Mouse (Mus musculus) lung, postnatal 10 days (tissue): Measurements from ENCODE around the gene Pde8b.
"Not testable (repeated sequence)": the region's sequence is repeated elsewhere in the genome, so short reads cannot be mapped to it uniquely, and the experiment has no call there.

Experiments used
- DNase-seq: peaks from one replicate; pipeline ENCODE4 v3.0.0; 2021

Gene Pde8b

DNA sequence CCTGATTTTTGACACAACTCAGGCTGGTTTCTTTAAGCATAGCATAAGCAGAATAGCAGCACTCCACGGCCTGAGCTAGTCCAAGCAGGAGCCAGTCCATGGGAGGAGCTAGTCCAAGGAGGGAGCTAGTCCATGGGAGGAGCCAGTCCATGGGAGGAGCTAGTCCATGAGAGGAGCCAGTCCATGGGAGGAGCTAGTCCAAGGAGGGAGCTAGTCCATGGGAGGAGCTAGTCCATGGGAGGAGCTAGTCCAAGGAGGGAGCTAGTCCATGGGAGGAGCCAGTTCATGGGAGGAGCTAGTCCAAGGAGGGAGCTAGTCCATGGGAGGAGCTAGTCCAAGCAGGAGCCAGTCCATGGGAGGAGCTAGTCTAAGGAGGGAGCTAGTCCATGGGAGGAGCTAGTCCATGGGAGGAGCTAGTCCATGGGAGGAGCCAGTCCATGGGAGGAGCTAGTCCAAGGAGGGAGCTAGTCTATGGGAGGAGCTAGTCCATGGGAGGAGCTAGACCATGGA is 34.4 kb downstream of the Pde8b start:
- DNase-seq, result not testable (repeated sequence)

DNA sequence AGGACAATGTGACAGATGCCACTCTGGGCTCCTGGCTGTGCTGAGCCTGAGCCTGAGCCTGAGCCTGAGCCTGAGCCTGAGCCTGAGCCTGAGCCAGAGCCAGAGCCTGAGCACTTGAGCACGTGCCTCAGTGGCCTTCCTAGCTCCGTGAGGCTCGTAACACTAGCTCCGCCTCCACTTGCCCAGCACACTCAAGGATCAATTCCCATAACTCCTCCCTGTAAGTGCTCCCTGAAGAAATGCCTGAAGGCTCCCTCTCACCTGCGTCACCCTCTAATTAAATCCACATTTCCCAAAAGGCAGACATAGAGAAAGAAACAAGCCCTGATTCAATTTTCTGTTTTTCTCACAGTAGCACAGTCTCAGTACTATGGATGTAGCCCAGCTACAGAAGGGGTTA is 37.8 kb downstream of the Pde8b start:
- no peak for DNase-seq

DNA sequence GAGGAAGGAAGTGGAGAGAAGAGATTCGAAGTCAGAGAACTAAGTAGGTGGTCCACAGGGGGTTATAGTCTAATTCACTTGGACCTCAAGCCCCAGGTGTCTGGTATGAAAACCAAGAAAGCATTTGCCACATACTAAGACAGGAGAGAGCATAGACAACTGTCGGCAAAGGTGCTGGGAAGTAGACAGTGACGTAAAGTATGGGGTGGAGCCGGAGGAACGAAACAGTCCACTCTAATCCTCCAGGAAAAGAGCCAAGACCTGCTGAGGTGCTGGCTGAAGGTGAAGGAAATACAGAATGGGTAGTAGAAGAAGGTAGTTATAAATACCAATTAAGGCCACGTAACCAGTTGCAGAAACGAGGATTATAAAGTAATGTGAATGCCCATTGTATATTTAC is 42.8 kb downstream of the Pde8b start:
- not testable (repeated sequence) for DNase-seq

DNA sequence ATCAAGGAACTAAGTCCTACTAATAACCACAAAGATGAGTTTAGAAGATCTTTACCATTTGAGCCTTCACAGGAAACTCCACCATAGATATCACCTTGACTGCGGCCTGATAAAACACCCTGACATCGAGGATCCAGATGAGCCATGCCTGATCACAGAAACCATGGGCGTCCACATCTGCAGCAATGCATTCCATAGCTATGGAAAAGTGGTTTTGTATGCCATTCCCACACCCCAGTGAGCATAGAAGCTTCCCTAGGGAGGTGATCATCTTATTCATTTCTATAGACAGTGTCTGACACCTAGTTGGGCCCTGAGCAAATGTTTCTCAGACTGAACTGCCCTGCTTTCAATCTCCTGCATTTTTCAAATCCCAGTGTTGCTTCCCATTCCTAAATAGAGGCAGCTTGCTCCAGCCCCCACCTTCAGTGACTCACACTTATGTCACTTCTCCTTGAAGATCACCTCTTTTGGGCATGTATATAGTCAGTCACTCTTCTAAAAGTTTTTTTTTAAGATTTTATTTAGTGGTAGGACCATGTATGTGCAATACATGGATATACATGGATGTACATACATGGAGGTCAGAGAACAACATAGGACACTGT is 47.9 kb downstream of the Pde8b start:
- DNase-seq, result no peak

DNA sequence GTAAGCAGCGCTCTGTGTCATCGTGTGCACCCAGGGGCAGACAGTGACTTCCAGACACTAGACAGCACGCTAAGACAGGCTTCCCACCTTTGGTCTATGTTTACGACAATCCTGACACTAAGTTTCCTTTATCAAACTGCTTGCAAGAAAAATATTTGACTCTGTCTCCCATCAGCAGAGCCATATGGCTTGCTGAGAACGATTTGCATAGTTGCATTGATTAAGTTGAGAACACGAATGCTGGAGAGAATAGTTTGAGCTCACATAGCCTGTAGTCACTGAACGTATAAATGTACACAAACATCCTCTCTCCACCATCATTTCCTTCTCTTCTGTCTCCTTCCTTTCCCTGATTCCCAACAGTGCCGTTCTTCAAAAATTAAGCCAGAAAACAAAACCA is 49.3 kb downstream of the Pde8b start:
- DNase-seq, result no peak

DNA sequence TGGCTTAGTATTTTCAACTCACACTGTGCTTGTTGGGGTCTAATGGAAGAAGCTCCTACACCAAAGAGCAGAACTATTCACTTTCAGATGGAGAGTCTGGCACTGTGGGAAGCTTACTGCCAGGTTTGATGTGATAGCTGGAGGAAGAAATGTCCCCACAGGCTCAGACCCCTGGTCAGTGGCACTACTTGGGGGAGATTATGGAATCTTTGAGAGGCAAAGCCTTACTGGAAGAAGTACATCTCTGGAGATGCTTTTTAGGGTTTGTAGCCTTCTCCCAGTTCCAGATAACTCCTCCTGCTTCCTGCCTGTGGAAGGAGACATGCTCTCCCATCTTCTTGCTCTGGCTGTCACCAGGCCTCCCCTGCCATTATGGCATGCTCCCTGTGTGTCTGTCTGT is 50.1 kb downstream of the Pde8b start:
- no peak for DNase-seq

DNA sequence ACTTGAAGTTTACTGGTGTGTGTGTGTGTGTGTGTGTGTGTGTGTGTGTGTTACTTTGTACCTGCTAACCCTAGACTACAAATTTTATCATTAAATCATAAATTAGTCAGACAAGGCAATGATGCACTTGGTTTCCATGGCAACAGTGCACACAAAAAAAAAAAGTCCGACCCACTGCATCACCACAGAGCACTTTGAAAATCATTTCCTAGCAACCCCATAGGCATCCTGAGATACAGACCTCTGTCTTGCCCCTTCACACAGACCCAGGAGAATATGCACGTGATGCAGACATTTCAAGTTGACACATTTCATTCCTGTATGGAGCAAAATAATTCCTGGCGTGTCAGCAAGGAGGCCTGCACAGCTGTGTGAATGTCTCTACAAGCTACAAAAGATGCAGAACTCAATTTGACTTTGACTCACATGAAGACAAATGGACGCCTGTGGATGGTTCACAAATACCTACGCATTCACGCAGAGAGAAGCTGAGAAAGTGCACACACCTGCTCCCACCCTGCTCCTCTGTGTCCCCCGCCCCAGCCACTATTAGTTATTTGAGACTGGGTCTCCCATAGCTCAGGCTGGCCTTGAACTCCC is 53.9 kb downstream of the Pde8b start:
- no peak for DNase-seq

DNA sequence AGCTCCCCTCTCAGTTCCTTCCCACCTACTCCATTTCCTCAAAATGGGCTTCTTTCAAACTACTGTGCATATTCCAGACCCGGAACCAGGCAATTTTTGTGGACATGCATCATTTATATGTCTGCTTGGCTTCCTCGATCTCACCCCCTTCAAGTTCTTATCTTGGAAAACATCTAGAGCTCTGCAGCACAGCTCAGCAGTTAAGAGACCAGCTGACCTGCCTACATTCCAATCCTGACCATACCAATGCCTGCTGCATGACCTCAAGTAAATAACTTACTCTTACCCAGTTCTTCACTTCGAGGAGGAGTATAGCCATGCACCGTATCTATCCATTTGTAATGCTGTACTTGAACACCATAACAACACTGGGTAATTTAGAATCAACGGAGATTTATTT is 58.2 kb downstream of the Pde8b start:
- DNase-seq, result no peak

DNA sequence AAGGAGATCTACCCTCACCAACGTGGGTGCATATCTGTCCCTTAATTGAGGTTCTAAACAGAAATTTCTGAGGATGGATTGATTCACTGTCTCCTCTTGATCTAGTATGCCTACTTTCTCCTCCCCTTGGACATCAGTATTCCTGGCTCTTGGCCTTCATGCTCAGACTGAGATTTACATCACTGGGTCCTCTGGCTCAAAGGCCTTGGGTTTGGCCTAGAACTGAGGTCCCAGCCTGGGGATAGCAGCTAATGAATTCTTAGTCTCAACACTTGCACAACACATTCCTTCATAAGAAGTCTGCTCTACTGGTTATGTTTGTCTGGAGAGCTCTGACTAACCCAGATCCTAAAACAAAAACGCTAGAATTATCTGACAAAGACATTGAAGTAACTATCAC is 61.0 kb downstream of the Pde8b start:
- DNase-seq, result no peak

DNA sequence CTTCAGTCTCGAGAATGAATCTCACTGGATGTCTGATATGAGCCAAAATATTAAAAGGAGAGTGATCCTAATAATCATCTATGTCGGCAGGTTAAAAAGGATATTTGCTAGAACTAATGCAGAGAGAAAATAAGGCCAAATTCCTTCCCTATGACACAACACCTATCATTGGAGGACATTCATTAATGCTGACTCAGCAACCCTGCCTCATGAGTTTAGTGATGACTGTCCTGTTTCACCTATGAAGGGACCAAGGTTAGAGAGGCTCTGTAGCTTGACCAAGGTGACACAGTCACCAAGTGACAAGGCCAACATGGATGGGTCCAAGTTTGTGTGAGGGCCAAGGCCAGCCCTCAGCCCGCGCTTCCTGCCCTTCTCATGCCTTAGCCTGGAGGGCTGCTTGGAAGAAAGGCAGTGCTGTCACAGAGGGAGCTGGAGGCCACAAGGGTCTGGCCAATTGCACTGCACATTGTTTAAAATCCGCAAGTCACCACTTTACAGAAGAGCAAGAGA is 62.9 kb downstream of the Pde8b start:
- no peak for DNase-seq

DNA sequence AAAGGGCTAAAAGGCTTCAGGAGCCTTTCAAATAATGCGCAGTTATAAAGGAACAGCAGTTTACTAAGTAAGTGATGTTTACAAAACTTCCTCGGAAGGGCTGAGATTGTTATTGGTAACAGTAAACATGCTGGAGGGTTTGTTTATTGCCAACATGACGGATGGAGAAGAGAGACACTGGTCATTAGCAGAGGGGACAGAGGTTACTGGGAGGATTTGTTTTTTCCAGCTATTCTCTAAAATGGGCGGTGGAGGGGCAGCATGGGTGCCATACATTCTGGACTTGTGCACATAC is 63.4 kb downstream of the Pde8b start:
- no peak for DNase-seq

DNA sequence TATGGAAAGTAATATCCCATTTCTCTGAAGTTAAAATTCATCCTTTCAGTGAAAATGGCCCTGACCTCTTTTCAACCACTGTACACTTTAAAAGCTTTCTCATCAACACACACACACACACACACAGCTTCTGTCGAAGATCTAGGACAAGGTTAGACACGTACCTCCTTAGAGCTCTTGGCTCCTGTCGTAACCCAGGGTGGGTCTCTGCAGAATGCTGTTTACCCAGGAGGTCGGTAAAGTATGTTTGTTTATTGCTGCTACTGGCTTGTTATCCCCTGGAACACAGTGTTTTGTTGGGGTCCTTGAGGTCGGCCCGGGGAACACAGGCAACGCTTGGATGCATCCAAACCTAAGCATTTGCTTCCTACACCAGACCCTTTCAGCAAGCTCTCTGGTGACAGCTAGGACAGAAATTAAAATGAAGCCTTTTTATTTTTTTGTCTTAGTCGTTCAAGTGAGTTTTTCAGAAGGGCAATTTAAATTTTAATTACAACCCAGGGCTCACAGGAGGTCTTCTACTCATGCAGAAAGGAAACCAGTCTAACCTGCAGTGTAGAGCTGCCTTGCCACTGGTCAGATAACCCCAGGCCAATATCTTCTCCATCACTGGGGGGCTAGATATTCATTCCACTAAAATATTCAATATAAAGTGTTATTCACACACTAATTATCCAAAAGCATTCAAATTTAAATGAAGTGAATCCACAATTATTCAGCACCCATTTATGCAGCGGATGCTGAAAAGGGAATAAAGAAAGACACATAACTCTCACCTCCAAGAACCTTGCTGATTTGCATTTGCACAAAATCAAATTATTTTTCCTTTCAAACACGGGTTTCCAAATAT is 64.0 kb downstream of the Pde8b start:
- no peak for DNase-seq

DNA sequence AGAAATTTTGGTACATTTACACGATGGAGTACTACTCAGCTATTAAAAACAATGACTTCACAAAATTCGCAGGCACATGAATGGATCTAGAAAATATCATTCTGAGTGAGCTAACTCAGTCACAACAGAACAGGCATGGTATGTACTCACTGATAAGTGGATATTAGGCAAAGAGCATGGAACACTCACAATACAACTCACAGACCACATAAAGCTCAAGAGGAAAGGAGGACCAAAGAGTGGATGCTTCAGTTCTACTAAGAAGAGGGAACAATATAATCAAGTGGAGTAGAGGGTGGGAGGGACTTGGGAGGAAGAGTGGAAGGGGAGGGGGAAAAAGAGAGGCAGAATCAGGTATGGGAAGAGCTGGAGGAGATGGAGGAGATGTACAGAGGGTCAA is 66.5 kb downstream of the Pde8b start:
- DNase-seq, result no peak

DNA sequence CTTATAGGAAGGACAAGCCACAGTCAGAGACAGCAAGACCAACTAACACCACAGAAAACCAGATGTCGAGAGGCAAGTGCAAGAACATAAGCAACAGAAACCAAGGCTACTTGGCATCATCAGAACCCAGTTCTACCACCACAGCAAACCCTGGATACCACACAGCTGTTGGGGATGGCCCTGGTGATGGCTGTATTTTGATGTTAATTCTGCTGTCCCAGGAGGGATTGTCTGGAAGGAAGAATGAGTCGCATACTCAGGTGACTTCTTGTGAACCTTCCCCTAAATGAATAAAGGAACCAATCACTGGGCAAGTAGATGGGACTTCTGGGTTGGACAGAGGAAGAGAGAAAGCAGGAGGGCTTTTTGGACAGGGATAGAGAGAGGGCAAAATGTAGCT is 69.9 kb downstream of the Pde8b start:
- no peak for DNase-seq

DNA sequence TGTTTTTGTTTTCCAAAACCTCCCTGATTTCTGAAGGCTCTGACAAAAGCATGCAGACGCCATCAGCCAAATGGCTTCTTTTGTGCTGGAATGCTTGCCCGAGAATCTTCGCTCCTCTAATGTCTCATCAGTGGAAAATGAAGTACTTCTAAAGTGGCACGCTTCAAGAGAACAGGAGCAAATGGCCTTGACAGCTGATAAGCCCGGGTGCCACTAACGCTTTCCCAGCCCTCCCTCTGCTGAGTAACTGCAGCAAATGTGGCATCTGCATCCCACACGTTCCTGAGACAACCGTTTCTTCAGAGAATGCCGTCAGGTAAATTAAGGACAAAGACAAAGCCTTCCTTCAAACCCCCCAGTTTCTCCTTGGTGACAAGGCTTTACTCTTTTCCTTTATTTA is 72.8 kb downstream of the Pde8b start:
- no peak for DNase-seq

DNA sequence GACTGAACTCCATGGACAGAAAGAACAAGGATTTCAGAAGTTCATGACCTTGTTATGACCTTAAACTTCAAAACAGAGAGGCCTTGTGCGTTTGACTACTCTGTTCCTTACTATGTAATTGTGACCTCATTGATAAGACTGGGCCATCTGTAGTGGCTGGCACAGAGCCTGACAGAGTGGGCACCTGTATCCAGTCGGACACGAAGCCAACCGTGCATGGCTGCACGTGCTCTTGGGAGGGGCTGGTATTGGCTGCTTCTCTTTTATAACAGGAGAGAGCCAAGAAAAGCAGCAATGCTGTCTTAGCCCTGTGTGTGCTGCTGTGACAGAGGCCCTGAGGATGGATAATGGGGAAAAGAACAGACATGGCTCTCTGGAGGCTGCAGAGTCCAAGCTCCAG is 73.7 kb downstream of the Pde8b start:
- no peak for DNase-seq

DNA sequence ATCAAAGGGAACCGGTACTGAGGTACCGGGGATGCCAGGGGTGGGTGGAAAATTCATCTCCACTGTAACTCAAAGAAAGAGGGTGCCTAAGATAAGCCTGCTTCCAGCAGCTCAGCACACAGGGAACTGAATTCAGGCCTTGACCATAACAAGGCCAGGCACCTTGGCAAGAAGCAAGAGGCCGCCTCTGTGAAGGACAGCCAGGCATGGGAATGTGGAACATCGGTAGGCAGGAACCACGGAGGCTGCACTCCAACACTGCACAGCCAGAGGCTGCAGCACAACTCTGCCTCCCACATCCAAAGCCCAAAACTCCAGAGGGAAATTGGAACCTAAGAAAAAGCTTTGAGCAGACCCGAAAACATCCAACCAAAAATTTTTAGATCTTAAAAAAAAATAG is 75.9 kb downstream of the Pde8b start:
- no peak for DNase-seq

DNA sequence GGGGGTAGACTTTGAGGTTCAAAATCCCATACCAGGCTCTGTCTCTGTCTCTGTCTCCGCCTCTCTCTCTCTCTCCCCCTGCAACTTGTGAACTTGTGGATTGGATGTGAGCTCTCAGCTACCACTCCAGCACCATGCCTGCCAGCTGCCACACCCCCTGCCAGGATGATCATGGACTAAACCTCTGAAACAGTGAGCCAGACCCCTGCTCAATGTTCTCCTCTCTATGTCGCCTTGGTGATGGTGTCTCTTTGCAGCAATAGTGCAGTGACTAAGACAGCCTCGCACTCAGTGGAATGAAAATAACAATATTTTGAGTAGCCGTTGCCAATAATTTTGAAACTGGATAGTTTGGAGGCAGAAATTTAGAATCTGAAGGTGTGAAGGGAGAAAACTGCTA is 77.8 kb downstream of the Pde8b start:
- no peak for DNase-seq

DNA sequence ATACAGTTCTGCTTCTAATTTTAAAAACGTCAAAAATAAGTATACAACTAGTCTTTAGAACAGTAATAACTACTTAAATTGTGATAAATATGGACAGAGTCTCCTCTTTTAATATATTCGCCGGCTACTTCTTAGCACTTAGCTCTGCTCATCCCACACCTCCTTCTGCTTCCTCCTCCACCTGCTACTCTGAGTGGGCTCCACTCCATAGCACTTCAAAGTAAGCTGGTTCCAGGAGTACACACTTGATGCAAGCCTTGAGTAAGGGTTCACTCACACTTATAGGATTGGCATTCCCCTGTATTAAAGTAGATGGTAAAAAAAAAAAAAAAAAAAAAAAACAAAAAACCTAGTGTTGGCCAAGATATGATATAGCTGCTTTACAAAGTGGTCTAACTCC is 89.9 kb downstream of the Pde8b start:
- no peak for DNase-seq

DNA sequence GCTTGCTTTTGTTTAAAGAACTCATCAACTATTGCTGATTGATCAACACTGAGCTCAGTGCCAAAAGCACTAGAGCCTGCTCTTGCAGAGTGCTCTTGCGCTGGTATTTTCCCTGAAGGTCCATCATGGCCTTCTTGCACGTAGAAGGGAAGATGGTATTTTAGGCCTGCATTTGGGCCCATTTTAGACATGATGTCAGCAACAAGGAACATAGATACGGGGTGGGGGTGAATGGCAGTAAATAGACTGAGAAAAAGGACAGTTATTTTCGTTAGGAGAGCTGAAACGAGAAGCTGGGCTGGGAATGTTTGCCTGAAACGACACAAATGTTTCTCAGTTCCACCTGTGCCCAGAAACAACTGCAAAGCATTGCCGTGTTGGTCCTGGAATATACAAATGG is 91.2 kb downstream of the Pde8b start:
- no peak for DNase-seq

DNA sequence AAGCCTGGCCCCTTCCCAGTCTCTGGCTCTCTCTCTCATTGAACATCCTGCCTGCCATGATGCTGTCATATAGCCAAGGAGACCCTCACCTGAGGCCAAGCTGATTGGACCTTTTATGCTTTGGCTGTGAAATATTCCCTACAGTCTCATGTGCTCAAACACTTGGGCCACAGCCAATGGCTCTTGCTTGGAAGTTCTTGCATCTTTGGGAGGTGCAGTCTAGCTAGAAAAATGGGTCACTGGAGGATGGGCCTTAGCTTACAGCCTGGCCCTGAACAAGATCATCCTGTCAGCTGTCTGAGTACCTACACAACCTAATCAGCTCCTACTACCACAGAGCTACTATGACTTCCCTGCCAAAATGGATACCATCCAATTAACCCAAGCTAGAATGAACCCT is 105.4 kb downstream of the Pde8b start:
- no peak for DNase-seq

DNA sequence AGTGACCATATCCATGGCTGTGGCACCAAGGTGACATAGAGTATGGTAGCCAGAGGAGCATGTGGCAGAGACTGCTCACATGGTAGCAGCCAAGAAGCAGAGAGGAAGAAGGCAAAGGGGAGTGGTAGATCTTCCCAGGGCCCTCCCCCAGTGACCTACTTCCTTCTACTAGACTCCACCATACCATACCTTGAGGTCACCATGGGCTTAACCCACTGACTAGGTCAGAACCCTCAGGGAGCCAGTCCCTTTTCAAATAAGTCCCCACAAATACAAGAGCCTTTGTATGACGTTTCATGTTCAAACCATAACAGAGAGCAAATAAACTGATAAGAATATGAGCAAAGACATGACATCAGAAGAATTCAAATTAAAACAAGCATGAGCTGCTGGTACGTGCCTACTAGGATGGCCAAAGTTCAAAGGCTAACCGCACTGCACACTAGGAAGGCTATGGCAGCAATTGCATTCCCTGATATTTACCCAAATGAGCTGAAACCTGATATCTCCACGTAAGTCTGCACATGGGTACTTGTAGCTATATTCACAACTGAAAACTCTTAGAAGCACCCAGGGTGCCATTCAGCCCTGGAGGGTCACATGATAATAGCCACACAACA is 109.6 kb downstream of the Pde8b start:
- no peak for DNase-seq

DNA sequence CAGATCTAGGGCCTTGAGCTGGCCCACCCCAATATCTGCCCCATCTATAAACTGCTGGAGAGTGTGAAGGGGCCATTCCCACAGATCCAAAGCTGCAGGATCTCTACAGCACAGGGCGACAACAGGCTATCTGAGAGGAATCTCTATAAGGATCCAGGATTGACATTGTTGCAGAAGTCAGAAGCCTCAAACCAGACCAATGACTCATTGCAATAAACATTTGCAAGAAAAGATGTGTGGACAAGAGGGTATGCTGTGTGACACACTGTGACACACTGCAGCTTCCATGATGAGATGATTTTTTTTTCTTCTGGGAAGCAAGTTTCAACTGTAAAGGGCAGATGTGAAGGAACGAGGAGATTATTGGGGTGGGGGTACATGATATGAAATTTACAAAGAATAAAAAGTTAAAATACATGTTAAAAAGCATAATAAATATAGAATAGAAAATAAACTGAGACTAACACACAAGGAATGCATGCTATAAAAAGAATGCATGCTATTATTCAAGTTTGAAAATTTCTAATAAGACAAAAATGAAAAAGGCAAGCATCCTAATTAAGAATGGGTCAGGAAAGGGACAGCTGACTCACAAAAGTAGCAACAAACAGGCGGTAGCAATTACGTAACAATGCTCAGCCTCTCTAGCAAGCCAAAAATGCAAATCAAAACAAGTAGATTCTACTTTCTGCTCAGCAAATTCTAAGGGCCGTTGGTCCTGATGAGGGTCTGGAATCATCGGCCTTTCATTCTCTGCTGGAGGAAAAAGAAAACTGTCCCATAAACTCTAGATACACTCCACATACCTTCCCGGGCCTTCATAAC is 114.6 kb downstream of the Pde8b start:
- no peak for DNase-seq
